Mouse (Mus musculus) adrenal gland, adult (tissue): ENCODE results near the gene Thbs2.

Experiments
- DNase-seq, 2 experiments: peaks; one replicate each; pipeline ENCODE4 v3.0.0; 2022 to 2023; ENCODE audit warnings: low spot score in 1 of 2; ENCODE audit not compliant: inconsistent age in 2 of 2

Gene Thbs2

GRCm38 (mm10) chr17:14693994-14694374 lies at the start of gene Thbs2:
Thbs2 (minus strand) TSS chr17:14694235.
- DNase-seq, result peak; percentile 37 to 61

- DNase-seq, result peak in 1 of 2 experiments; percentile 42
Measured at GRCm38 (mm10) chr17:14735493-14736004, 41.5 kb upstream of the Thbs2 start.

DNA sequence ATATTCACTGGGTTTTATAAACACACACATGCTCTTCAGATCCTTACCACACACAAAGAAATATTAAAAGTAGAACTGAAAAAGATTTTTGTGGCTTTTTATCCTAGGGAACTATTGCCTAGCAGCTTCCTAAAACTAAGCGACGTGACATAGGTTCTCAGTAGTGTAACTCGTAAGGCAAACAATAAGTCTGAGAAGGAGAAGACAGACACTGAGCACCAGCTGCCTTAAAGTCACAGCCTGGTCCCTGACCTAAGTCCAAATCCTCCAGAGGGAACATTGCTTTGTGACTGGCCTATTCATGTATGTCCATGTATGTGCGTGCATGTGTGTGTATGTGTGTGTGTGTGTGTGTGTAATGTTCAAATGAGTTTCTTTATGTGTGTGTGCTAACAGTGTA lies 40.3 kb upstream of the Thbs2 start:
- no peak for DNase-seq

GRCm38 (mm10) chr17:14733941-14734340 lies 39.9 kb upstream of the Thbs2 start:
- no peak for DNase-seq

DNA sequence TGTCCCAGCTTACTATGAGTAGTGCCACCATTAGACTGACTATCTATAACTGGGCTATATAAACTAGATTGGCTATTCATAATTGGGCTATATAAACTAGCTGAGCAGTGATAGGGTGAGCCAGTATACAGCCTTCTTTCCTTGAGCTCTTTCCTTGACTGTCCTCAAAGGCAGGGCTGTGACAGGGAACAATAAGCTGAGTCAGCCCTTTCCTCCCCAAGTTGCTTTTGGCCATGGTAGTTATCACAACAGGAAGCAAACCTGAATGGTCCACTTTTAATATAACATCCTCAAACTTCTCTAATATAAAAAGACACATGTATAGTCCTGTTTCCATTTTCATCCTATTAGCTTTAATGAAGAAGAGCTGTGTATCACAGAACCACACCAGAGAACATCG lies 39.0 kb upstream of the Thbs2 start:
- no peak for DNase-seq

DNA sequence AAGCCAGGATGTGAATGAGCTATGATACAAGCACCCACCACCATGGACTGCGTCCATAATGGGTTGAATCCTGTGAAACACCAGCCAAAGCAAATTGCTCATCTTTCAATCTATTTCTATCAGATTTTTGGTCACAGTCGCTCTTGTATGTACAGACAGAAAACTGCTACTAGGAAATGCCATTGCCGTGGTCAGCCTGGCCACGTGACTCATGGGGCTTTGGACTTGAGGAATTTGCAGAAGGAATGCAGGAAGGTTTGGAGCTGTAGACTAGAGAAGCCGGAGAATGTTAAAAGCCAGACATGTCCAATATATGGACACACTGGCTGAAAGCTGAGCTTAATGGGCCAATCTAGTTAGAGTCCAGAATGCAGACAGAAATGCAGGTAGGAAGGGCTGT lies 36.6 kb upstream of the Thbs2 start:
- DNase-seq, result no peak

DNA sequence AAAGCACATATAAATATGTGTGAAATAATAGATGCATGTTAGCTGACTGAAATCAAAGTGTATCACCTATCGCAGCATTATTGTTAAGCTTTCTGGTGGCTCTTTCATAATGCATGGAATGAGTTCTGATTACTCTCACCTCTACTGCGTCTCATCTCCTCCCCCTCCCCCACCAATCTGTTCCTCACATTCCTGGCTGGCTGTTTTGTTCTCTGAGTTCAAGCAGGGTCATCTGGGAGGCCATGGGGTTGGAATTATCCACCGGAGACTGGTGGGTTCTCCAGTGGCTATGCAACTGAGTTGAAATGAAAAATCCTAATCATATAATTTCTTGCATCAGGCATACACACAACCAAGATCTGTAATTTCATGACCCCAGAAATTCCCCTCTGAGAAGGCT lies 33.4 kb upstream of the Thbs2 start:
- no peak for DNase-seq

DNA sequence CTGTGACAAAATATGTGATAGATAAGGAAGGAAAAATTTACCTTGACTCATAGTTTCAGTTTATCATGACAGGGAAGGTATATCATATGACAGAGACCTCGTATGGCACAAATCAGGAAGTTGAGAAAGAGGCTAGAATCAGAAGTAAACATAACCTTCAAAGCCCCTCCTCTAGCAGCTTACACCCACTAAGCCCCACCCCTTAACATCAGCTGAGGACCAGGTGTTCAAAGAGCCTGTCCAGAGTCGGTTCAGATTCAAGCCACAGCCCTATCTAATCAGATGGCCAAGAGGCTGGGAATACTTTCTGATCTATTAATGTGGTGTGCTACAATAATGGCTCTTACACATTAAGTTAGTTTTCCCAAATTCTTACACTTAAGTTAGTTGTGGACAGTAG lies 30.8 kb upstream of the Thbs2 start:
- DNase-seq, result no peak

DNA sequence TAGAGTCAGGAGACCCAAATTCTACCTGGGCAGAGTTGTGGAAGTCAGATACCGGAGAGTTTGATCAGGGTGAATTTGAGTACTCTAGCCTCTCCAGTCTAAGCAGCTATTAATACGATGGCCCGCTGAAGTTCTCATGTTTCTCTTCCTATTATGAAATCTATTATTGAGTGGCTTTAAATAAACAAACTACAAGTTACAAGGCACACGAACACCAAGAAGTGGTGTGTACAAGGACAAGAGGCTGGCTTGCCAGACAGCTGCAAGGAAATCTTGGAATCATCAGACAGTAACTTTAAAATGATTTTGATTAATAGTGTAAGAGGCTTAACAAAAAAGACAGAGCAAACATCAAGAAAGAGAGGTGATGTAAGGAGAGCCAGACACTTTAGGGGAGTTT lies 27.3 kb upstream of the Thbs2 start:
- no peak for DNase-seq

- DNase-seq, result no peak
Measured at GRCm38 (mm10) chr17:14720912-14721311, 26.9 kb upstream of the Thbs2 start.

- DNase-seq, result no peak
Measured at GRCm38 (mm10) chr17:14720227-14720626, 26.2 kb upstream of the Thbs2 start.

DNA sequence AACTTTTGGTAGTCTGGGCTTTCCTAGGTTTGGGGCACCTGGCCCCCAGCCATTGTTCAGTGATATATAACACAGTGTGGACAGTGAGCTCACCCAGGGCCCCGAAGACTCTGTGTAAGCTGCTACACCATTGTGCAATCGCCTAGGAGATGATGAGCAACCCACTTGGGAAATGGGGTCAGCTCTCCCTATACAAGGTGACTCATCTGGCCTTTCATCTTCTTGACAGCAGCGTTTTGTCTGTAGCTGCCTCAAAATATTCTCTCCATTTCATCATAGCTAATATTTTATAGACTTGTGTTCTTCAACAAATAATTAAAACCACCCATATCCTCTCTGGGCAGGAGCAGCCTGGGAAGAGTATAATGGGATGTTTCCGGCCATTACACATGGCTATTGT lies 24.8 kb upstream of the Thbs2 start:
- DNase-seq, result peak; percentile 80 to 89

DNA sequence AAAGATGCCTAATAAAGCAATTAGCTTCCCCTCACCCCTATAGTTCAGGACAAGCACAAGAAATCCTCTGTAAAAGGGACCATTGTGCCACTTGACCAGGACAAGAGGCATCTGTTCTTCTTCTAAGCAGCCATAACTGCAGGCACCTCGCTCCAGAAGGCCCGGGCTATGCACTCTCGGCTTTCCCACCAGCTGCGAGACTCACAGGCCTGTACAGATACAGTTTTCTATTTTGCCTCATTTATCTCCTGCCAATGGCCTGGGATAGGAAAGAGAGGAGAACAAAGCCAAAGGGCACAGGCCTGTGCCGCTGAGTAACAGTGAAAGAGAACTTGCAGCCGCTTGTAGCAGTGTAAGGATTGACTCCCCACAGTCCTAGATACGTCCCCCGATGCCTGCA lies 20.7 kb upstream of the Thbs2 start:
- no peak for DNase-seq

DNA sequence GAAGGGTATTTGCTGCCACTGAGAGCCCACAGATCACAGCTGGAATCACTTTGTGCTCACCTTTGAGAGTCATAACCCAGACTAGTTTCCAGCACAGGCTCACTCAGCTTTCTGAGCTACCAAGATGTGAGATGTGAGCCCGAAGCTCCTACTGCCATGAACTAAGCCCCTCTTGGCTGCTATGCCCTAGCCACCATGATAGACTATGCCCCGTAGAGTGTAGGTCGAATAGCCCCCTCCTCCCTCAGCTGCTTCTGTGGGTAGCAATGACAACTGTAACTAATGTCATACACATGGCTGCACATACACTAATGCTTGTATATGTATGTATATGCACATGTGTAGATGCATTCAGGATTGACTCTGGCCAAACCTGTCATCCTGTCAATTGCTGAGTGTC lies 20.3 kb upstream of the Thbs2 start:
- no peak for DNase-seq

- peak in 1 of 2 experiments; percentile 61 for DNase-seq
Measured at GRCm38 (mm10) chr17:14711784-14712183, 17.7 kb upstream of the Thbs2 start.

- no peak for DNase-seq
Measured at GRCm38 (mm10) chr17:14711032-14711431, 17.0 kb upstream of the Thbs2 start.

DNA sequence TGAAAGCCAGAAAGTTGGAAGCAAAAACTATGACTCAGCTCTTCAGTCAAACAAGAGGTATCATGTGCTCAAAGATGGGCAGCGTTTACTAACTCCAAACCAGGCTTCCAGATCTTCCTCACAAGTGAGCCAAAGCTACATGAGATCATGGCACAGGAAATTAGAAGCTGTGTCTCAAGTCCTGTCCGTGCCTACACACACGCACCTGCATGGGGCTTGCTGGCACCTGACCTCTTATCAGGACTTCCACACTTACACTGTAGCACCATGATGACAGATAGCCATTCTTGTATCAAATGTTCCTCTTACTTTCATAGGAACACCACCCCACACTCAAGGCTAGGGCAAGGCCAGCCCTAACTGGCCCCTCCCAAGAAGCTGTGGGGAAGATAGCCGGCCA lies 12.0 kb upstream of the Thbs2 start:
- DNase-seq, result no peak

GRCm38 (mm10) chr17:14705466-14705865 lies 11.4 kb upstream of the Thbs2 start:
- DNase-seq, result no peak

GRCm38 (mm10) chr17:14703771-14704170 lies 9.7 kb upstream of the Thbs2 start:
- no peak for DNase-seq

GRCm38 (mm10) chr17:14703268-14703667 lies 9.2 kb upstream of the Thbs2 start:
- DNase-seq, result no peak

DNA sequence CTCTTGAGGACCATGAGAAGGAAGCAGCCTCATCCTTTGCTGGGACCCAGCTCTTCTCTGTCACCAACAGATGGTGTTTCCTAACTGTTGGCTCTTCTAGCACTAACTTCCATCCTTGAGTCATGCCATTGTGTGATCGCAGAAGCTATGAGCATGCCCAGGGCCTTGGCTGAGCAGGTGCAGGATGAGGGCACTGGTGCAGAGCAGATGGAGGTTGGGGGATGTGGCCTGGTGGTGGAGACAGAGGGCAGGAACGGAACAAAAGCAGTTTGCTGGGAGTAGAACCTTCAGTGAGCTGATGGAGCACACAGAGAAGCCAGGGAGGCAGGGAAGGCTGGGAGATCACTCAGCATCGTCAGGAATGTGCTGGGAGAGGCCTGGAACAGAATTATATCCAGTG lies 8.7 kb upstream of the Thbs2 start:
- DNase-seq, result no peak

- DNase-seq, result peak; percentile 30 to 76
Measured at GRCm38 (mm10) chr17:14701891-14702290, 7.9 kb upstream of the Thbs2 start.

DNA sequence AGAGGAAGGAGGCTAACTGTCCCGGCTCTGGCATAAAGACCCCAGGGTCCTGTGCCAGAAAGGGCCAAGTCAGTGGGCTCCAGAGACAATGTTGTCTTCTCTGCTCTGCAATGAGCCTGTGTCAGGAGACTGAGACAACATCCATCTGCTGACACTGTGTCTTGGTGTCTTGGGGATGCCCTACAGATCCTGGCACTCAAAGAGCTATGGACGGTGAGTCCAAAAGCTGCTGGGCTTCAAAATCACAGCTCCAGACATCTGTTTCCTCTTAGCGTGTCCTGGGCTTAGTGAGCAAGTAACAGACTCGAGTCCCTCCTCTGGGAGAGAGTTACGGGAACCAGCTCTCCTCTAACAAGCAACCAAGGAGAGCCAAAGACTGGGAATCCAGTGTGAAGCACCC lies 6.2 kb upstream of the Thbs2 start:
- no peak for DNase-seq

DNA sequence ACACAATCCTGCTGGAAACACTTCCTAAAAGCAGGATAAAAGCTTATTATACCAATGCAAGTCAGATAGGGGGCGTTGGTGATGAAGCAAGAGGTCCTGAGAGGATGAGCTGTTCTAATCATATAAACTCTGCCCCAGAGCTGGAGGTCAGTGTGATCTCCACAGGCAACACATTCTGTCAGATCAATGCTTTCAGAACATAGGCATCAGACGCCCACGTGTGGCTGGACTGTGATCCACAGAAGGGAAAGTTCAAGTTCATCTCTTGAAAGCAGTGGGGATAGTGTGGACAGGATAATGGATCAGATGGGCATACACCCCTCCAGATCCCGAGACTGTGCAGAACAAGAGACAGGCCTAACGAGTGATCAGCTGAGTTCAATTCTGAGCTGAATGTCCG lies 4.2 kb upstream of the Thbs2 start:
- DNase-seq, result no peak
